Mouse (Mus musculus) testis, adult 2 months (tissue): Measurements from ENCODE around the gene Dchs2.

ENCODE experiments used
- CTCF ChIP-seq: fragments of 200-500 bp; IDR thresholded peaks from 2 replicates; pipeline ENCODE4 v1.5.1; 2012; ENCODE audit warnings: low read depth, mild to moderate bottlenecking, inconsistent platforms, low read length, moderate library complexity; ENCODE audit not compliant: control insufficient read depth, insufficient read depth, insufficient replicate concordance
- POLR2A ChIP-seq: fragments of 200-500 bp; IDR thresholded peaks from 2 replicates; pipeline ENCODE4 v1.6.1; 2012; ENCODE audit warnings: low read depth, mild to moderate bottlenecking, inconsistent platforms, low read length, moderate library complexity; ENCODE audit not compliant: control insufficient read depth

DNA sequence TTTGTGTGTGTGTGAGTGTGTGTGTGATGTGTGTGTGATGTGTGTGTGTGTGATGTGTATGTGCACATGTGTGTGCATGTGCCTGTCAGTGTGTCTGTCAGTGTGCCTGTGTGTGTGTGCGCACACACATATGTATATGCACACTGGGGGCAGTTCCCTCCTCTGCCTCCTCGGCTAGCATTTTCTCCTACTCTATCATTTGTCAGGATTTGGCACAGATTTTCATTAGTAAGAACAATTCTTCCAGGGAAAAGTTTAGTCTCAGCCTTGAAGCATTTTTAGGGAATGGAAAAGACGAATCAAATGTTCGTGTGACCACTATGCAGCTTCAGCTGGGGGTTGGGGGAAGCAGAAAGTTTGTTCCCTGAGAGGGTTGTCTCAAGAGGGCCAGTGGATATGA lies 28.4 kb downstream of the Dchs2 start:
- TF ChIP-seq CTCF (no peak), POLR2A (no peak)
